Mouse (Mus musculus): ENCODE data around the gene Gm8237.
"Not testable (repeated sequence)": the region's sequence is repeated elsewhere in the genome, so short reads cannot be mapped to it uniquely, and the experiment has no call there.

DNA sequence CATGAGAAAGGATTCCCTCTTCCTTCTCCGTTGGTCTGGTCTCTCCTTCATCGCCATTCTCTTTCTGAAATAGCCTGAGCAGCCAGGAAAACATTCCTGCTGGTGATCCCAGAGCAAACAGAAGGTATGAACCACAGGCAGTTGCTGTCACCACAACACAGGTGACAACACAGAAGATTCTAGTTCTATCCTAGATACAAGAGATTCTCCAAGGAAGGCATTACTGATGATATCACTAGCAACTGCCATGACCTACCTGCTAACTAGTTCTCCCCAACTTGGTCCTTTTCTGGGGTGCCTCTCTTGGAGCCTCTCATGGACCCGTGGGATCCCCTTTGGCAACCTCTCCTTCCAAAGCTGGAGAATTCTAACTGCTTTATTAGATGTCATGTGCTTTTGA is 50.0 kb downstream of the Gm8237 start, which contains the start of gene Gm3424:
- not testable (repeated sequence) for TF ChIP-seq POLR2A, CTCF (IDR thresholded peaks at IDR 0.05; ENCODE audit: extremely low read depth, insufficient read depth, low read length)

All from cortical plate, adult 2 months (tissue).